Mouse (Mus musculus) adrenal gland, postnatal 0 days (tissue): ENCODE data around the gene Ccdc87. TPM values are rescaled to one million over a fixed set of nuclear protein-coding genes. Genes with fewer than 3 reads are reported as not detected.

ENCODE experiments used
- polyA plus RNA-seq: library from polyadenylated mRNA; unstranded; fragments of >200 nt; fragmentation: Nextera tagmentation; extraction: Ambion mirVana; gene quantifications from 2 replicates; pipeline ENCODE4 v1.2.1, GENCODE M21; 2015

The Ccdc87 gene
- 0.08 and 0.10 TPM in 2 replicates for polyA plus RNA-seq

GRCm38 (mm10) chr19:4839149-4839548 lies at the start of gene Ccdc87, which contains the start of gene Ccs:
TSS of gene Ccdc87 (plus strand) at chr19:4839366.
TSS of gene Ccs (minus strand) at chr19:4839332.

GRCm38 (mm10) chr19:4793831-4794422 lies 45.2 kb upstream of the Ccdc87 start, which contains the start of gene Rbm4:
TSS of gene Rbm4 (minus strand) at chr19:4793901.

GRCm38 (mm10) chr19:4811063-4811908 lies 27.9 kb upstream of the Ccdc87 start, which contains the start of the genes Gm21992 and Rbm14:
TSS of gene Gm21992 (minus strand) at chr19:4811612.
TSS of gene Rbm14 (minus strand) at chr19:4811634.

GRCm38 (mm10) chr19:4854552-4855469 lies 15.6 kb downstream of the Ccdc87 start, which contains the start of gene Ctsf:
TSS of gene Ctsf (plus strand) at chr19:4855130.

GRCm38 (mm10) chr19:4877785-4878184 lies 38.6 kb downstream of the Ccdc87 start, which contains the start of gene Actn3:
TSS of gene Actn3 (minus strand) at chr19:4877909.

GRCm38 (mm10) chr19:4878405-4879323 lies 39.5 kb downstream of the Ccdc87 start, which contains the start of gene Zdhhc24:
TSS of gene Zdhhc24 (plus strand) at chr19:4878668.

Other genes starting within 250 kb of the Ccdc87 start
- gene Lrfn4, start 223.7 kb upstream of the Ccdc87 start, polyA plus RNA-seq = 3.3 and 5.2 TPM in 2 replicates
- 33.6 and 52.1 TPM in 2 replicates for gene Rce1, start 213.7 kb upstream of the Ccdc87 start, polyA plus RNA-seq
- gene Gm960, start 140.7 kb upstream of the Ccdc87 start, polyA plus RNA-seq = 2.2 and 3.2 TPM in 2 replicates
- 0.61 and 1.9 TPM in 2 replicates for gene Sptbn2, start 128.2 kb upstream of the Ccdc87 start, polyA plus RNA-seq
- 28.0 and 39.4 TPM in 2 replicates for gene Rbm4b, start 82.9 kb upstream of the Ccdc87 start, polyA plus RNA-seq
- gene Rbm4, start 45.5 kb upstream of the Ccdc87 start, polyA plus RNA-seq = 18.8 and 24.5 TPM in 2 replicates
- 13.2 and 19.4 TPM in 2 replicates for gene Gm21992, start 27.8 kb upstream of the Ccdc87 start, polyA plus RNA-seq
- 19.3 and 22.3 TPM in 2 replicates for gene Rbm14, start 27.7 kb upstream of the Ccdc87 start, polyA plus RNA-seq
- 79.9 and 127 TPM in 2 replicates for gene Ccs, start within 50 bp of the Ccdc87 start, polyA plus RNA-seq
- gene Ctsf, start 15.8 kb downstream of the Ccdc87 start, polyA plus RNA-seq = 192 and 458 TPM in 2 replicates
- gene Actn3, start 38.5 kb downstream of the Ccdc87 start, polyA plus RNA-seq = 2.4 and 3.2 TPM in 2 replicates
- 12.5 and 14.8 TPM in 2 replicates for gene Zdhhc24, start 39.3 kb downstream of the Ccdc87 start, polyA plus RNA-seq
- gene Bbs1, start 67.3 kb downstream of the Ccdc87 start, polyA plus RNA-seq = 3.5 and 4.2 TPM in 2 replicates
- gene Dpp3, start 88.9 kb downstream of the Ccdc87 start, polyA plus RNA-seq = 63.8 and 106 TPM in 2 replicates
- 1.9 and 2.9 TPM in 2 replicates for gene Peli3, start 103.8 kb downstream of the Ccdc87 start, polyA plus RNA-seq
- gene Mrpl11, start 122.8 kb downstream of the Ccdc87 start, polyA plus RNA-seq = 136 and 156 TPM in 2 replicates
- gene Npas4, start 150.9 kb downstream of the Ccdc87 start, polyA plus RNA-seq = 0.07 TPM in 1 of 2 replicates, not detected in the other
- gene Slc29a2, start 184.5 kb downstream of the Ccdc87 start, polyA plus RNA-seq = 0.57 and 1.9 TPM in 2 replicates
- gene B4gat1, start 199.5 kb downstream of the Ccdc87 start, polyA plus RNA-seq = 45.2 and 51.4 TPM in 2 replicates
- 0.20 and 1.6 TPM in 2 replicates for gene AC124502.3, start 199.5 kb downstream of the Ccdc87 start, polyA plus RNA-seq
- 36.1 and 44.9 TPM in 2 replicates for gene Brms1, start 202.0 kb downstream of the Ccdc87 start, polyA plus RNA-seq
- 1.1 and 1.5 TPM in 2 replicates for gene Rin1, start 211.1 kb downstream of the Ccdc87 start, polyA plus RNA-seq
- gene Cd248, start 228.7 kb downstream of the Ccdc87 start, polyA plus RNA-seq = 79.7 and 120 TPM in 2 replicates
- gene Tmem151a, start 246.2 kb downstream of the Ccdc87 start, polyA plus RNA-seq = 6.4 and 9.5 TPM in 2 replicates
- 83.2 and 106 TPM in 2 replicates for gene Yif1a, start 249.2 kb downstream of the Ccdc87 start, polyA plus RNA-seq